Comparison of ENCODE assay signal across 22 mouse cellular contexts in the genomic region with DNA sequence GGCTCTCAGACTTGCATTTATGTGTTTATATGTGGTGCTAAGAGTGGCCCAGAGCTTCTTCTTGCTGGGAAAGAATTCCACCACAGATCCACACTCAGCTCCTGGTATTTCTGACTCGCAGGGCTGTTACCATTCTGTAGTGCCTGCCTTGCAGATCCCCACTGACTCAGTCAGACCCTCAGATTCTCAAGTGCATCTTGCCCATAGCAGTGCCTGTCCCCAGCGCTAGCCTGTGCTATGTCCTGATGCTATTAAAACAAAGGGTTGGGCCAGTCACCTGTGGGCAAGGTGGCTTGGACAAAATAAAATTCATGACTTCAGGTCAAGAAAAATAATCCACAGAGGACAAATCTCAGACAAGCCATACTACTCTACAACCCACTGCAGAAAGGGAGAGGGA.
"Had no signal": no experiment of that assay in that cellular context is flagged by ENCODE, and none has a peak within 500 bp of the region (broad histone marks: within the 10 kb centered on the region; RNA-seq: fewer than 3 reads in every experiment).

No protein-coding gene starts in this region.

- H3K4me2 ChIP-seq: heart, embryonic 12.5 days; hindbrain, embryonic 12.5 days; hindbrain, embryonic 14.5 days; intestine, embryonic 15.5 days; limb, embryonic 12.5 days had no signal

- ATAC-seq: hindbrain, embryonic 16.5 days; inflammation-experienced regulatory T-cells, adult 6 months; intestine, embryonic 15.5 days; intestine, postnatal 0 days had no signal

- H3K4me3 ChIP-seq: gastrocnemius, adult 2 months; heart, embryonic 12.5 days; hindbrain, embryonic 10.5 days; hindbrain, embryonic 12.5 days; intestine, embryonic 15.5 days; layer of hippocampus, adult 2 months; left cerebral cortex, adult 2 months; limb, embryonic 10.5 days; limb, embryonic 12.5 days had no signal

- DNase-seq: gastrocnemius, adult 2 months; gastrocnemius, postnatal 10 days; gastrocnemius, postnatal 25 days; heart, postnatal 10 days; heart, postnatal 4 days; kidney, adult 18-20 months; kidney, adult 8-10 months; kidney, postnatal 10 days; kidney, postnatal 25 days; kidney, postnatal 4 days had no signal

- H3K27ac ChIP-seq: gastrocnemius, adult 2 months; hindbrain, embryonic 10.5 days; hindbrain, embryonic 12.5 days; hindbrain, embryonic 14.5 days; intestine, embryonic 15.5 days; layer of hippocampus, adult 2 months; left cerebral cortex, adult 2 months; limb, embryonic 10.5 days; limb, embryonic 12.5 days had no signal

- H3K4me1 ChIP-seq: heart, embryonic 12.5 days; hindbrain, embryonic 12.5 days; intestine, embryonic 15.5 days; limb, embryonic 10.5 days; limb, embryonic 12.5 days had no signal

- H3K9ac ChIP-seq: heart, embryonic 12.5 days; hindbrain, embryonic 12.5 days; hindbrain, embryonic 14.5 days; intestine, embryonic 15.5 days; limb, embryonic 12.5 days had no signal

- H3K27me3 ChIP-seq: heart, embryonic 12.5 days; hindbrain, embryonic 12.5 days; intestine, embryonic 15.5 days; limb, embryonic 12.5 days had no signal

- H3K9me3 ChIP-seq: heart, embryonic 12.5 days; hindbrain, embryonic 10.5 days; hindbrain, embryonic 12.5 days; intestine, embryonic 15.5 days; limb, embryonic 10.5 days; limb, embryonic 12.5 days had no signal
